Mouse (Mus musculus) embryo, embryonic 9.5 days (tissue): ENCODE results near the gene Car5b.

ENCODE experiments used
- DNase-seq: peaks from one replicate; pipeline ENCODE4 v3.0.0-alpha.2; 2017; ENCODE audit errors: extremely low spot score

Gene Car5b

GRCm38 (mm10) chrX:163958467-163958875 lies 69.3 kb downstream of the Car5b start, which contains the start of gene Zrsr2:
Zrsr2 (minus strand) TSS chrX:163958661.
- DNase-seq: peak; percentile 84

GRCm38 (mm10) chrX:163957803-163958466 lies 69.9 kb downstream of the Car5b start:
- DNase-seq: peak; percentile 76

- DNase-seq: no peak
These were observed 70.4 kb downstream of the Car5b start for GRCm38 (mm10) chrX:163957381-163957780.

- DNase-seq: no peak
These were observed 76.2 kb downstream of the Car5b start for GRCm38 (mm10) chrX:163951618-163952017.

- DNase-seq: no peak
These were observed 83.4 kb downstream of the Car5b start for GRCm38 (mm10) chrX:163944381-163944780.

- no peak for DNase-seq
These were observed 89.2 kb downstream of the Car5b start for GRCm38 (mm10) chrX:163938587-163938986.

GRCm38 (mm10) chrX:163934731-163935130 lies 93.1 kb downstream of the Car5b start:
- DNase-seq: no peak

- DNase-seq: no peak
These were observed 98.2 kb downstream of the Car5b start for GRCm38 (mm10) chrX:163929550-163929949.
